Mouse (Mus musculus) testis, postnatal 14 days (tissue): ENCODE results near the gene Nupr1l.

Experiments used
- DNase-seq: peaks from one replicate; pipeline ENCODE4 v3.0.0; 2021; ENCODE audit warnings: low spot score

Nupr1l gene

GRCm38 (mm10) chr5:129918065-129918651, 9.8 kb downstream of the Nupr1l start:
- no peak for DNase-seq

DNA sequence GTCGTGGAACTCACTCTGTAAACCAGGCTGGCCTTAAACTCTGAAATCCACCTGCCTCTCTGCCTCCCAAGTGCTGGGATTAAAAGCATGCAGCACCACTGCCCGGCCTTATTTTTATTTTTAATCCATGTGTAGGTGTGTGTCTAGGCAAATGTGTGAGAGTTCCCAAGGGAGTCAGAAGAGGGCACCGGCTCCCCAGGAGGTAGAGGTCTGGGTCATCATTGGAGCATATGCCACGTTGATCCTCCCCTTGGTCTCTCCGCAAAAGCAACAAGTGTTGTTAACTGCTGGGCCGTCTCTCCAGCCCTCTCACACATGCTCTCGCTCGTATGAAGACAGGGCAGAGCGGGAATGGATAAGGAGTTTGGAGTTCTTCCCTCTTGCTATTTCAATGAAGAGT, 10.4 kb downstream of the Nupr1l start:
- DNase-seq, result no peak

GRCm38 (mm10) chr5:129919320-129919719, 11.0 kb downstream of the Nupr1l start:
- no peak for DNase-seq

DNA sequence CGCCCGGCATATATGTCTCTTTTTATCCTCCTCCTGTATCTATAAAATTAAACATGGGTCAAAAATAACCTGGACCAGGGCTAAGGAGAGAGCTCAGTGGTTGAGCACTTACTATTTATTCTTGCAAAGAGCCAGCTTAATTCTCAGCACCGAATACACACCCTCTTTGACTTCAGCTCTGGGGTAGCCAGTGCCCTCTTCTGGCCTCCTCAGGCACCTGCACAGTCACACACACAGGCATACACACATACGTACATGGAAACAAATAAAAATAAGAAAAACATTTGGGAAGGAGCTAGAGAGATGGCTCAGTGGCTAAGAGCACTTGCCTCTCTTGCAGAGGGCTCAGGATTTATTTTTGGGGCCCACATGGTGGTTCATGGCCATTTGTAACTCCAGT, 13.6 kb downstream of the Nupr1l start:
- no peak for DNase-seq

DNA sequence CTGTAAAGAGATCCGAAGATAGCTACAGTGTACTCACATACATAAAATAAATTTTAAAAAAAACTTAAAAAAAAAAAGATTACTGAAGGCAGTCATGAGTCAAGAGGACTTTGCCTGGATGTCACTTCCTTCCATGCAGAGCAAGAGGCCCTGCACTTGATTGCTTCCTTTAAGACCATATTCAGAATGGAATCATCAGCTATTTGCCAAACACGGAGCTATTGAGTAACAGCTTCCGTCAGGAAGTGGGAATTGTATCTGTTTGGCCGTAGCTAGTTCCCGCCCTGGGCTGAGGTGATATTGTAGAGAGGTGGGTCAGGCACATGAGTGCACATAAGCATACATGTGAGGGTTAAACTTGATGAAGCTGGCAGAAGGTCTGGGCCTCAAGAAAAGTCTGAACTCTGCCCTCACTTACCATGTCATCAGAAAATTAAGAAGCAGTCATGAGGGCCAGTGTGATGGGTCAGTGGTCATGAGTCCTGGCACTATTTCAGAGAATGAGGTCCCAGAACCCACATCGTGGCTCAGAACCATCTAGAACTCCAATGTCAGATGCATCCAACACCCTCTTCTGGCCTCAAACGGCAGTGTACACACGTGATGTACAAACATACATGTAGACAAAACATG, 16.6 kb downstream of the Nupr1l start:
- DNase-seq, result no peak

DNA sequence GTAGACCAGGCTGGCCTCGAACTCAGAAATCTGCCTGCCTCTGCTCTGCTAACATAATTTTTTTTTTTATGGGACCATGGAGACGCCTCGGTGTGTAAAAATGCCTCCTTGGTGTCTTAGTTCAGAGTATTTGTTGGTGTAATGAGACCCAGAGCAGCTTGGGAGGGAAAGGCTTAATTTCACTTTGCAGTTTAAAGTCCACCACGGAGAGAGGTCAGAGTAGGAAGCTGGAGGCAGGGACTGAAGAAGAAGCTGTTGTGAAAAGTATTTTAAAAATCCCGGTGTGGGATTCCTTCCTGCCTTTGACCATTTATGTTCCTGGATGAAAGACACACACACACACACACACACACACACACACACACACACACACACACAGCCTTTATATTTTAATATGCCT, 17.6 kb downstream of the Nupr1l start:
- DNase-seq, result no peak

- DNase-seq, result no peak
Measured at GRCm38 (mm10) chr5:129929924-129930855, 21.9 kb downstream of the Nupr1l start.

- DNase-seq, result no peak
Measured at GRCm38 (mm10) chr5:129936941-129937340, 28.6 kb downstream of the Nupr1l start.

DNA sequence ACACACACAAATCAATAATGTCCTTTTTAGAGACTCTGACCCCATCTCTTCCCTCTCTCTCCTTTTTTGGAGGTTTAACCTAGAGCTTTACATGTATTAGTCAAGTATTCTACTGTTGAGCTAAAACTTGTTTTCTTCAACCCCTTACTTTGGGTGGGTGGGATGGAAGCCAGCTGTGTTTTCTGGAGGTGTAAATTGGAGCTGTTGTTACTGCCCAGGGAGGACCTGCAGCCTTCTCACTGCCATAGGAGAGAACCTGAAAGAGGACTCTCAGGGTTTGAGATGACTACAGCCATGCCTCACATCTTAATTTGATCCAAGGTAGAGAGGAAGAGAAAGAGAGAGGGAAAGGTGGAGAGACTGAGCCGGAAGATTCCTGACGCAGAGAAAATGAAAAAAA, 31.9 kb downstream of the Nupr1l start:
- DNase-seq, result no peak

DNA sequence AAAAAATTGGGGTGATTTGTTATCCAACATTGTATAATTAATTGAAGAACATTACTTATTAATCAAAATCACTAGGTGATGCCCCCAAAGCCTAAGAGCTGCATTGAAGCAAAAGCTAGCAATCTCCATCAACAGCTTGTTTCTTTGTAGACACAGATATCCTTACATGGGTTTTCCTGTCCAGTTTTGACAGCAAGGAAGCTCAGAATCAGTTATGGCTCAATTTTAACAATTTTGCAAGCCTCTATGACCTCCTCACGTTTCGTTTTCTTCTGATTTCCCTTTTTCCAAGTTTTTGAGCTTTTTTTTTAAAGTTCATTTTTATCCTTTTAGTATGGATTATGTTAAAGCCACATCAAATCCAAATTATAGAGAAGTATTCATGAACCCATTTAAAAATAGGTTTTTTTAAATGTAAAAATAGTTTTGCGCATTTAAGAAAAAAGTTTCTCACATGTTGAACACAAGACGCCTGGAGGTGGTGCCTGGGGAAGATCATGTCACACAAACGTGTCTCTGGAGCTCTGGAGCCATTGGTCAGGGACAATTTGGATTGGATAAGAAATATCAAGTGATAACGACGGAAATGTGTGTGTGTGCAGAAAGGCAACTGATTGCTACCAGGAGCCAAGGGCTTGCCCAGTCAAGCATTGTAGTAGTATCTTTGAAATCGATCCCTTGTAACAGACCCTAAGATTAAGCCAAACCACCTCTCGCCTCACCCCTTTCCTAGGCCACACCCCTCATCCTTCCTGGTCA, 32.6 kb downstream of the Nupr1l start:
- no peak for DNase-seq

DNA sequence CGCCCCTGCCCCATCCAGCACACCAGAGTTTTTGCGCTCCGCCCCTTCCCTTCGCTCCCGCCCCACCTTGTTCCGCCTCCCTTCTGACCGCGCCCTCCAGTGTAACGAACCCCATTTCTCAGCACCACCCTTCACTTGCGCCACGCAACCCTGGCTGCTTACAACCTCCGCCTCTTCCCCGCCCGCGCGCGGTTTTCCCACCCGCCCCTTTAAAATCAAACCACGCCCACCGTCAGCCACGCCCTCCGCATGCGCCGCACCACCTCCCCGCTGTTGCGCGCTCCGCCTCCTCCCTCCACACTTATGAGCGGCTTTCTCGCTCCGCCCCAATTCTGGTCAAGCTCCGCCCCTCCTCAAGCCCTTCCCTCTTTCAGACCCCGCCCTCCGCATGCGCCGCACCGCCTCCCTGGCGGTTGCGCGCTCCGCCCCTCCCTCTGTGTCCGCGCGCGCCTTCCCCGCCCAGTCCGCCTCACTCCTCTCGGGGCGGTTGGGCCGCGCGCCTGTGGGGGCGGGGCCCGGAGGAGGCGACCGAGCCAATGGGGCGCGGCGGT, 33.2 kb downstream of the Nupr1l start, which contains the start of gene Vkorc1l1:
Vkorc1l1 (plus strand) TSS at position 476 of the 551 bp plus-strand sequence.
- DNase-seq, result peak; percentile 99

DNA sequence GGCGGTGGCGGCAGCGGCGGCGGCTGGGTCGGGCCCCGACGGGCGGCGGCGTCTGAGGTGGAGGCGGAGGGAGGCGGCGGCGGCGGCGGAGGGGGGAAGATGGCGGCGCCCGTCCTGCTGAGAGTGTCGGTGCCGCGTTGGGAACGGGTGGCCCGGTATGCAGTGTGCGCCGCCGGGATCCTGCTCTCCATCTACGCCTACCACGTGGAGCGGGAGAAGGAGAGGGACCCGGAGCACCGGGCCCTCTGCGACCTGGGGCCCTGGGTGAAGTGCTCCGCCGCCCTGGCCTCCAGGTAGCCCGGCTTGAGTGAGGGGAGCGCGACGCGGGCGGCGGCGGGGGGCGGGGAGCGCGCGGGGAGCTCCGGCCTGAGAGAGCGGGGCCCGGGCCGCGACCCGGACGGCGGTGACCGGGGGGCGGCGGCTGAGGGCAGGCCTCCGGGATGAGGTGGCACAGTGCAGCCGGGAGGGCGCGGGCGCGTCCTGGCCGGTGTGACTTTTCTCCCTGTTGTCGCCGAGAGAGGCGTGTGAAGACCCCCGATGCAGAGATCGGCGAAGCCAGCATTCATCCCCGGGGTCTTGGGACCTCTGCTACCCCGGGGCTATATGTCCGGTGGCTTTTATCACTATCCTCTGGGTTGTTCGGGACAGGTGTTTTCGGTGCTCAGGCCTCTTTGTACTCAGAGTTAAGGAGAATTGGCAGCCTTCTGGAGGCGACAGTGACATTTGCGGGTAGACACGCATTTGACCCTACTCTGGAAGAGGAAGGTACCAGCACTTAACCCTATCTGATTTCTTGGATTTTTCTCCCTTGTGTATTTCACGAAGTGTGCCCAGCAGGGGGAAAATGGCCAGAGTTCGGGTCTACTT, 34.0 kb downstream of the Nupr1l start:
- DNase-seq, result peak; percentile 62

DNA sequence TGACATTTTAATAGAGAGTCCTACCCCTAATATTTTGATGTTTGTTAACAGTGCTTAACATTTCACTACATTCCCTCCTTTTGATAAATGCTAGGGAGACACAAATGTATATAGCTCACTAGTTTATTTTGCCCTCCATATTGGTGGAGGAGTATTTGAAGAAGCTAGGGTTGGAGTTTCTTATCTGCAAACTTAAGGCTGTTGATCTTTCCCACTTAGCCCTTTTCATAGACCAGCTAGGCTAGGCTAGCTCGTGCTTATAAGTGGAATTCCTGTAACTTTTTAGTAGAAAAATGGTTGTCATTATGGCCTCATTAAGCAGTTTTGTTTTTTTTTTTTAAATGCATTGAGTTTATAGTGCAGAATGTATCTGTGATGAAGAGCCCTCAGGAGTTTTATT, 35.1 kb downstream of the Nupr1l start:
- no peak for DNase-seq

GRCm38 (mm10) chr5:129947528-129948033, 39.2 kb downstream of the Nupr1l start:
- no peak for DNase-seq

GRCm38 (mm10) chr5:129952143-129952542, 43.8 kb downstream of the Nupr1l start:
- no peak for DNase-seq

GRCm38 (mm10) chr5:129954473-129955254, 46.3 kb downstream of the Nupr1l start:
- peak; percentile 38 for DNase-seq

GRCm38 (mm10) chr5:129955792-129956191, 47.5 kb downstream of the Nupr1l start:
- DNase-seq, result no peak

DNA sequence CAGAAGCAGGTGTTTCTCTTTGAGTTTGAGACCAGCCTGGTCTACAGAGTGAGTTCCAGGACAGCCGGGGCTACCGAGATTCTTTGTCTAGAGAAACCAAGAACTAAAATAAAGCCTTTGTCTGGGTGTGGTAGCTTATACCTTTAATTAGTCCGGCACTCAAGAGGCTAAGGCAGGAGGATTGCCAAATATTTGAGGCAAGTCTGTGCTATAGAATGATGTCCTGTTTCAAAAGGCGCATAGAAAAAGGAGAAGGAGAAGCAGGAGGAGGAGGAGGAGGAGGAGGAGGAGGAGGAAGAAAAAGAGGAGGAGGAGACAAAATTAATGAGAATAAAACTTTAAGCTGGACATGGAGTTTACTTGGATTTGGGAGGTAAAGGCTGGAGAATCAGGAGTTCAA, 54.9 kb downstream of the Nupr1l start:
- no peak for DNase-seq
